Mouse (Mus musculus): Measurements from ENCODE around the gene Plekhn1.

GRCm38 (mm10) chr4:156208872-156209271 lies 25.8 kb downstream of the Plekhn1 start:
- no peak for TF ChIP-seq HCFC1 (IDR thresholded peaks at IDR 0.05; ENCODE audit: borderline replicate concordance, insufficient read depth, low read length)
- no peak for TF ChIP-seq MAFK (IDR thresholded peaks at IDR 0.05; ENCODE audit: insufficient read depth, low read depth, low read length)
- TF ChIP-seq CHD2 (IDR thresholded peaks at IDR 0.05; ENCODE audit: low read depth, low read length): no peak
- no peak for TF ChIP-seq ZC3H11A (IDR thresholded peaks at IDR 0.05; ENCODE audit: borderline replicate concordance, low read depth, low read length)

All from ES-E14 (cell line).